Mouse (Mus musculus): ENCODE measurements around the gene Tmem185b.

Tmem185b gene

DNA sequence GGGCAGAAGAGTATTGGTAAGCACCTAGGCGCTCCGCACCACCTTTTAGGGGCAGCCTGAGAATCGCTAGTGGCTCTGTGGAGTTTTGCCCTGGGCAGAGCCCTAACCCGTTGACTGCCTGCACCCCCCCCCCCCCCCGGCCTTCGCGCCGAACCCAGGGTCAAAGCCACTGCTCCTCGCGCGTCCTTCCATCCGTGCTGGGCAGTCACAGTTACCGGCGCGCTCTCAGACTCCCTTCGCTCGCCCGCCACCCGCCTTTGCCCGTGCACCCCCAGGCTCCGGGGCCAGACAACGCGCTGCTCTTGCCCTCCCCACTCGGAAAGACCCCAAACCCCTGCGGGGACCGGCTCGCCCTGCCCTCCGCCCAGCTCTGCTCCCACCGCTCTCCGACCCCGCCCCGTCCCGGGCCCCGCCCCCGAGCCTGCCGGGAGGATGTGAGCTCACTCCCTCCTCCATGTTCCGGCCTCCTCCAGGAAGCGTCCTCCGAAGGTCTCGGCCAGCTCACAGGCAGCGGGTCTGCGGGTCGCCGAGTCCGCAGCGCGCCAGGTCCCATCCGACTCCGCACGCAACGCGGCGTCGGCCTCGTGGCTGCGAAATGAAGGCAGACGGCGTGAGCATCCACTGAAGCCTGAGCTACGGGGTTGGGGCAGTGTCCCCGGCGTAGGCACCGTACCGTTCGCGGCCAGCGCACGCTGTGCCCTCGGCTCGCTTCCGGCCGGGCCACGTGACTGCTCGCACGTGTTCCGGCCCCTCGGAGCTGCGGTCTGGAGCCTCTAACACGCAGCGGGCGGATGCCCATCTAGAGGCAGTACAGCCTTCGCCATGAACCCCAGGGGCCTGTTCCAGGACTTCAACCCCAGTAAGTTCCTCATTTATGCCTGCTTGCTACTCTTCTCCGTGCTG lies at the start of gene Tmem185b:
TSS of gene Tmem185b (plus strand) at position 472 of the 903 bp plus-strand sequence.
- DNase-seq = peak; percentile 97

- peak; percentile 52 for DNase-seq
These were observed 49.0 kb upstream of the Tmem185b start for GRCm38 (mm10) chr1:119476905-119477353.

DNA sequence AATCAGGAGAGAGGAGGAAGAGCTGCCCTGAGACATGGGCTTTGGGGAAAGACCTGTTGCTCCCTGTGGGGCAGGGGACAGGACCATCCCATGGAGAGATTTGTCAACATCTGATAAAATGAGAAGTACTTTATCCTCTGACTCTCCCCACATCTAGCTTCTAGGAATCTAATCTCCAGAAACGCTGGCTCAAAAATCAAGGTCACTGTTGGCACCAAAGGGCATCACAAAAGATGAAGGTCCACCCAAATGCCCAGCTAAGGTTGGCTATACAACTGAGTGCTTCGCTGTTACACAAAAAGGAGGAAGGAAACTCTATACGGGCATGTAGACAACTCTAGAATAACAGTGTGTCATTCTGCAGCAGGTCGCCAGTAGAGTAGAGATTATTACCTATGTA lies 46.3 kb upstream of the Tmem185b start:
- no peak for DNase-seq

- DNase-seq = no peak
These were observed 45.3 kb upstream of the Tmem185b start for GRCm38 (mm10) chr1:119480678-119481077.

- peak; percentile 36 for DNase-seq
These were observed 44.6 kb upstream of the Tmem185b start for GRCm38 (mm10) chr1:119481205-119481932.

DNA sequence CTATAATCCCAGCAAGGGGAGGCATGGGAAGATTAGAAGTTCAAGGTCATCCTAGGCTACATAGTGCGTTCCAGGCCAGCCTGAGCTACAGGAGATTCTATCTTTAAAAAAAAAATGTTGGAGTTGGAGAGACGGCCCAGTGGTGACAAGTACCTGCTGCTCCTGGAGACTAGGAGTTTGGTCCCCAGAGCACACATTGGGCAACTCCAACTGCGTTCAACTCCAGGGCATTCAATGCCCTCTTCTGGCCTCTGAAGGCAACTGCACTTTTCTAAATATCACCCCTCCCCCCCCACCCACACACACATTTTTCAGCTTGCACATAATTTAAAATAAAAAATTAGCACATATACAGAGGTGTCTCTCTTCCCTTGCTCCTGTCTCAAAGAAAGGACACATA lies 43.1 kb upstream of the Tmem185b start:
- no peak for DNase-seq

DNA sequence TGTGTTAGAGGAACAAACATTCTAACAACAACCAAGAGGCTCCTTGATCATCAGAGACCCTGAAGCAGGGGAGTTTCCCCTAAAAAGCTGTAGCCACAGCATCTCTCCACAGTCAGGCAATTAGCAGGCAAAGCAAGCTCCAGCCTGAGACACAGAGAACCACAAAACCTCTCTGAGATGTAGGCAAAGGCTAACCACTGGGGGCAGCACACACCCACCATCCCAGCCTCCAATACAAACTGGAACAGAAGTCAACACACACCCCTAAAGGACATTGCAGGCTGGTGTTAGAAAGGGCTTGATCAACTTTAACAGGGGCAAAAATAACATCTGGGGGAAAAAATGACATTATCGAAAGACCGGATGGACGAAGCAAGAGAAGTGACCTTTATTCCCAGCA lies 41.5 kb upstream of the Tmem185b start:
- DNase-seq = peak; percentile 64

- no peak for DNase-seq
These were observed 40.1 kb upstream of the Tmem185b start for GRCm38 (mm10) chr1:119485825-119486224.

GRCm38 (mm10) chr1:119487917-119488590 lies 37.9 kb upstream of the Tmem185b start:
- DNase-seq = peak; percentile 65

GRCm38 (mm10) chr1:119490765-119491164 lies 35.2 kb upstream of the Tmem185b start:
- no peak for DNase-seq

DNA sequence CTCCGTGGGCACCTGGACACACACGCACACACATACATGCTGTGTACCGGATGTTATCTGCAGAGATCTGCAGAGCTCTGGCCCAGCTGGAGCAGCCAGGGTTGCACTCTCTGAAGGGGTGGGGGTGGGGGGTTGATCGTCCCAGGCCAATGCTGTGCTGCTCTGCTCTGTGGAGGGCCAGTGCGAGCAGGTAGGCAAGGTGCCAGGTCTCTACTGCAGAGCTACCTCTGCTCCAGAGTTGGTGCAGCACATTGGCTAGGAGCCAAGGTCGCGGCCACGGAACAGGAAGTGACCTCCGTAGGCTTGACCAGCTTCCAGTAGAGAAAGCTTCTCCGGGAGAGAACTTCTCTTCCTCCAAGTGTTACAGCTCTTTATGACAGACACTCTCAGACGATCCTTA lies 33.9 kb upstream of the Tmem185b start:
- DNase-seq = peak; percentile 56

GRCm38 (mm10) chr1:119492505-119492904 lies 33.5 kb upstream of the Tmem185b start:
- no peak for DNase-seq

DNA sequence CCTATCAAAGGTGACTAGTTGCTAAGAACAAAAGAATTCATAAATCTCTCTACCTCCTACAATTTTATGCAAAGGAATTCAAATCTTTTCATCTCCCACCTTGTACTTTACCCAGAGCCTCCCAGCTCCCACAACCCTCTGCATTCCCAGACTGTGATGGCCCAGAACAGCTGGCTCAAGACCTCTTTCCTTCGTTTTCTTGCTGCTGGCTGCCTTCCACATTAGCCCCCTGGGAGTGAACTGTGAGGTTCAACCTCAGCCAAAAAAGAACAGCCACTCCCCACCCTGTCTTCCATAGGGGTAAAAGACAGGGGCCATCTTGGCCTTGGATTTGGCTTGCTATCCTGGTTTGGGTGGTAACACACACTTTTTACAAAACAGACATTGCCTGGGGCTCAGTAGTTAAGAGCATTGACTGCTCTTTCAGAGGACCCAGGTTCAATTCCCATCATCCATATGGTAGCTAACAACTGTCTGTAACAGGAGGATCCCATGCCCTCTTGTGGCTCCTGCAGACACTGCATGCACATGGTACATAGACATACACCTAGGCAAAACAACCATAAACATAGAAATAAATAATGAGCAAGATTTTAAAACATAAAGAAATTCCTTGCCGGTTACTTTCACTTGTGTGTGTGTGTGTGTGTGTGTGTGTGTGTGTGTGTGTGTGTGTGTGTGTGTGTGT lies 31.8 kb upstream of the Tmem185b start:
- DNase-seq = peak; percentile 39

DNA sequence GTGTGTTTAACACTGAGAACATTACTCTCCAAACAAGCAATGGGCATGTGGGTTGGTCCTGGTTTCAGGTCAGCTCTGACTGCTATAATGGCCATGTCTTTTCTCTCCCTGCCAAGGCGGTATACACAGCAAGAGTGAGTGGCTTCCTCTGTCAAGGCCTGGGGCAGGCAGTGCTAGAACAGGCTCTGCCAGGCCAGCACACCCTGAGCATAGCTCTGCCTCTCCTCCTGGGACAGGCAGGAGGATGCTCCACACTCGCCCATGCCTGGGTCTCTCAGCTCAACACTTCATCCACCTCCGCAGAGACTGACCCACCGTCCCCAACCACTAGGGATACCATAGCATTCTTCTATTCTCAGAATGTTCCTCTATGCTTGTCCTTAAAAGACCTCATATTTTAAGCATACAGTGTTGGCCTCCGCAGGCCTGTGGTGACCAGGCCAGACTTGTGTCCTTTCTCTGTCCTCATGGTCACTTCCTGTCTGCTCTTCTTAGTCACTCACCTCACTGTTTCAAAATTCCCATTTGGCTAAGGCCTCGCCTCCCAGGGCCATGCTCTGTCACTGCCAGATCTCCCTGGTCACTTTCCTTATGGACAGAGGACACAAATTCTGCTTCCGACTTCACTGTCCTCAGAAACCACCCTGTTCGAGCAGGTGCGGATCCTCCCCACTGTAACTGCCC lies 31.1 kb upstream of the Tmem185b start:
- no peak for DNase-seq

DNA sequence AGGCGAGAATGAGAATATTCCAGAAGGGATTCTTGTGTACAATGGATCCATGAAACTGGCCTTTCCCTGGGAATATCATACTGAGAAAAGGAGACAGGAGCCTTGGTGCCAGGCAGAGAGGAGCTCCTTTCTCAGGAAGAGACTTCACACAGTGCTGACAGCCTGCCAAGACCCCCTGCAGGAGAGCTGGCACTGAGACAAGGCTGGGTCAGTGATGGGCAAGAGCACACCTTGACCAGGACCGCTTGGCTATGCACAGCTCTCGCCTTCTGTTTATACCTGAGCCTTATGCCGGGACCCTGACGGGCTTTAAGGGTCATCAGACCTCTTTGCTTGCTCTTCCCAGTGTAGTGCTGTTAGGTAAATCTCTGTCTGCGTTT lies 30.6 kb upstream of the Tmem185b start:
- DNase-seq = no peak

- no peak for DNase-seq
These were observed 28.5 kb upstream of the Tmem185b start for GRCm38 (mm10) chr1:119497346-119498004.

DNA sequence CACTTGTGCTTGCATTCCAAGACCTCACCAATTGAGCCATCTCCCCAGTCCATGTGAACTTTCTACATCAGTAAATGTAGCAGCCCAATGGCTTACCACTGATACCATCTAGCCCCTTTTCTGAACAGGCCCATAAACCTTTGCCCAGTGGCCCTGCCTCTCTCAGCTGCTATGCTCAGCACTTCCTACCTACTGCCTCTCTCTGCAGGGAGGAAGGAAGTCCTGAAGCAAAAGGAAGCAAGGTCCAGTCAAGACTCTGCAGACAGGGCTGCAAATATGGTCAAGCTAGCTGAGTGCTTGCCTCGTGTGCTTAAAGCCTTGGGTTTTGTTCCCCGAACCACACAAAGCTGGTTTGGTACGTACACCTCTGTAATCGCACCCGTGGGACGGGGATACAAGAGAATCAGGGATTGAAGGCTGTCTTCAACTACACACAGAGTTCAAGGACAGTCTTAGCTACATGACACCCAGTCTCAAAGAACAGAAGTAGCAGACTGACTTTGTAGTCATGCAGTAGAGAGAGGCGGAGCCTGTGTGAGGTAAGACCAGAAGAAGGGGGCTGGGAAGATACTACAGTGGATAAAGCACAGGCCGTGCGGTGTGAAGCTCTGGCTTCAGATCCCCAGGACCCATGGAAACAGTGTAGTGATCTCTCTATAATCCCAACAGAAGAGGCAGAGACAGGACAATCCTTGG lies 27.3 kb upstream of the Tmem185b start:
- DNase-seq = no peak

GRCm38 (mm10) chr1:119499456-119499855 lies 26.5 kb upstream of the Tmem185b start:
- no peak for DNase-seq

- DNase-seq = no peak
These were observed 24.1 kb upstream of the Tmem185b start for GRCm38 (mm10) chr1:119501881-119502280.

DNA sequence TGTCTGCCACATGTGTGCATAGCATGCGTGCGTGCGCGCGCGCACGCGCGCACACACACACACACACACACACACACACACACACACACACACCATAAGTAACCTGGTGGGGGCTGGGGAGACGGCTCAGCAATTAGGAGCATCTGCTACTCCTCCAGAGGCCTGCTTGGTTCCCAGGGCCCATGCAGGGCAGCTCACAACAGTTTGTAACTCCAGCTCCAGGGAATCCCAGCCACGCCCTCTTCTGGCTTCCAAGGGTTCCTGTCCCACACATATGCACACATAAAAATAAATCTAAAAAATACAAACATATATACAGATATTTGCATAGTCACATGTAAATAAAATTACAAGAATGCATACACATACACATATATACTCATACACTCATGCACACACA lies 23.2 kb upstream of the Tmem185b start:
- no peak for DNase-seq

- DNase-seq = no peak
These were observed 22.8 kb upstream of the Tmem185b start for GRCm38 (mm10) chr1:119503181-119503580.
